ENCODE assay signal across 8 mouse cellular contexts in the genomic region with DNA sequence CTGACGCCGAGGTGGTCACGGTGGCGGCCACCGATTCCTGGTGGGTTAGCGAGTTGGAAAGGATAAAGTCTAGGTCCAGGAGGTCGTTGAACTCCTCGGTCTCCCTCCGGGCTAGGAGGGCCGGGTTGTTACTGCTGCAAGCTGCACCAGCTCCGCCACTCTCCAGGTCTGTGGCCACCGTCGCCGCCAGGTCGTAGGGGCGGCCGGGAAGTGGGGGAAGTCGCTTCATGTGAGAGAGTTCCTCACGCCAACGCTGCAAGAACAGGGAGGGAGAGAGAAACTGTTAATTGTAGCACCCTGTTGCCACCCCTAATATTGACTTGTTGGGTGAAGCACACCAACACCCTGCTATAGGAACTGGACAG. TPM values are rescaled to one million over a fixed set of nuclear protein-coding genes. Genes with fewer than 3 reads are reported as not detected.
A peak's percentile ranks its signal among the peaks of the same experiment; 100 is the strongest.
DNase-seq lines count a peak whose midpoint lies in the region; ATAC-seq and TF ChIP-seq lines count a peak whose summit lies in the region.

No protein-coding gene starts in this region.

- H3K27me3 ChIP-seq in hindbrain, embryonic 11.5 days (ENCODE audit: control insufficient read depth, insufficient read depth, low read length), result peaks cover 29% of the 10 kb centered on the region
- H3K27me3 ChIP-seq in lung, postnatal 0 days (replicated peaks; ENCODE audit: insufficient read depth, low read length), result no peaks in the 10 kb centered on the region

- TF ChIP-seq POLR2A in cortical plate, adult 2 months (IDR thresholded peaks at IDR 0.05; ENCODE audit: extremely low read depth, insufficient read depth, low read length), result no peak

- H3K4me1 ChIP-seq in cortical plate, adult 2 months (ENCODE audit: control insufficient read depth, insufficient read depth, low read length), result peaks cover 2% of the 10 kb centered on the region; the same call in 1 of the 2 replicates
- peaks cover 2% of the 10 kb centered on the region; the same call in 1 of the 2 replicates for H3K4me1 ChIP-seq in hindbrain, embryonic 11.5 days (replicated peaks; ENCODE audit: control insufficient read depth, insufficient read depth, low read length)
- H3K4me1 ChIP-seq in lung, postnatal 0 days (ENCODE audit: insufficient read depth, low read depth, low read length), result no peaks in the 10 kb centered on the region; the same call in 1 of the 2 replicates

- H3K4me2 ChIP-seq in hindbrain, embryonic 11.5 days (replicated peaks; ENCODE audit: low read depth, low read length), result peak overlapping the region; percentile 90
- peak overlapping the region; percentile 86 for H3K4me2 ChIP-seq in lung, postnatal 0 days (replicated peaks; ENCODE audit: low read depth, low read length)

- ATAC-seq in hindbrain, embryonic 11.5 days (ENCODE audit: low FRiP score), result no peak
- no peak for ATAC-seq in lung, postnatal 0 days

- no peaks in the 10 kb centered on the region for H3K36me3 ChIP-seq in hindbrain, embryonic 11.5 days (ENCODE audit: control insufficient read depth, insufficient read depth, low read length)
- H3K36me3 ChIP-seq in lung, postnatal 0 days (ENCODE audit: insufficient read depth, low read length), result peaks cover 8% of the 10 kb centered on the region

- H3K27ac ChIP-seq in layer of hippocampus, adult 2 months, result peak overlapping the region; percentile 57; the same call in 1 of the 2 replicates
- H3K27ac ChIP-seq in cortical plate, adult 2 months (ENCODE audit: insufficient read depth, low read length), result 0 out of 2 replicates have a peak overlapping the region, but pooled peaks have one; percentile 49
- no peak overlapping the region for H3K27ac ChIP-seq in hindbrain, embryonic 11.5 days (ENCODE audit: low read depth, low read length)
- peak overlapping the region; percentile 99 for H3K27ac ChIP-seq in lung, postnatal 0 days (ENCODE audit: low read length)

- no peaks in the 10 kb centered on the region for H3K9me3 ChIP-seq in hindbrain, embryonic 11.5 days (ENCODE audit: control insufficient read depth, low read length)
- H3K9me3 ChIP-seq in lung, postnatal 0 days (ENCODE audit: low read length), result no peaks in the 10 kb centered on the region

- 0% methylated on average over 20 of the region's 20 CpGs for WGBS in hindbrain, embryonic 11.5 days
- 1% methylated on average over 20 of the region's 20 CpGs for WGBS in lung, postnatal 0 days

- no peak for TF ChIP-seq EP300 in lung, postnatal 0 days (IDR thresholded peaks at IDR 0.05)

- H3K4me3 ChIP-seq in layer of hippocampus, adult 2 months, result peak overlapping the region; percentile 59
- peak overlapping the region; percentile 76 for H3K4me3 ChIP-seq in cortical plate, adult 2 months (ENCODE audit: insufficient read depth, low read length)
- peak overlapping the region; percentile 57 for H3K4me3 ChIP-seq in hindbrain, embryonic 11.5 days (ENCODE audit: low read depth, low read length)
- peak overlapping the region; percentile 80 for H3K4me3 ChIP-seq in lung, postnatal 0 days (ENCODE audit: low read depth, low read length)

- H3K9ac ChIP-seq in hindbrain, embryonic 11.5 days (ENCODE audit: low read depth, low read length), result peak overlapping the region; percentile 38; the same call in 1 of the 2 replicates
- H3K9ac ChIP-seq in lung, postnatal 0 days (replicated peaks; ENCODE audit: low read depth), result peak overlapping the region; percentile 84

- no peak for DNase-seq in layer of hippocampus, adult 2 months (ENCODE audit: low spot score in 2 of 2)
- no peak for DNase-seq in layer of hippocampus, adult 9-10 months (ENCODE audit: low spot score)
- DNase-seq in hindbrain, embryonic 11.5 days (ENCODE audit: low spot score), result peak; percentile 57
- peak; percentile 54 for DNase-seq in lung, postnatal 0 days (ENCODE audit: low spot score)
- peak; percentile 38 for DNase-seq in thymus, postnatal 4 days
- DNase-seq in cerebellum, postnatal 36 days, result no peak
- no peak for DNase-seq in layer of hippocampus, adult 18-20 months (ENCODE audit: low spot score in 2 of 2)

- TF ChIP-seq CTCF in layer of hippocampus, adult 2 months (conservative IDR thresholded peaks at IDR 0.05), result no peak
- TF ChIP-seq CTCF in cortical plate, adult 2 months (IDR thresholded peaks at IDR 0.05; ENCODE audit: extremely low read depth, insufficient read depth, low read length), result no peak
- no peak for TF ChIP-seq CTCF in lung, postnatal 0 days (IDR thresholded peaks at IDR 0.05)

RNA-seq across cellular contexts. Expression of gene Klf4, which starts 1.6 kb away (rescaled TPM):
- 1 to 10 TPM; 5.8 to 5.9 TPM for total RNA-seq in layer of hippocampus, adult 2 months (2021)
- polyA plus RNA-seq in cortical plate, adult 2 months (2012; rRNA removed), result 4.2 and 4.3 TPM in 2 replicates
- polyA plus RNA-seq in hindbrain, embryonic 11.5 days (2014; fragmentation: Nextera tagmentation; extraction: Ambion mirVana), result 1.6 and 2.2 TPM in 2 replicates
- 39.1 and 43.3 TPM in 2 replicates for polyA plus RNA-seq in lung, postnatal 0 days (2015; fragmentation: Nextera tagmentation; extraction: Ambion mirVana)
- total RNA-seq in layer of hippocampus, adult 18-20 months (2021), result 1 to 10 TPM; 9.2 to 9.9 TPM

Comparison
In these comparisons a context has a peak if more than half of its experiments do, and no peak if none do; other contexts are left out.
1. DNase-seq: peak in hindbrain, embryonic 11.5 days (single experiment), lung, postnatal 0 days (single experiment) and thymus, postnatal 4 days (single experiment); none in layer of hippocampus, adult 2 months (0 of 2), layer of hippocampus, adult 9-10 months (single experiment), cerebellum, postnatal 36 days (0 of 2) and layer of hippocampus, adult 18-20 months (0 of 2).
2. Peak in every context shown above with its lines, with median percentiles within 50 percentile points of each other: H3K4me3 ChIP-seq.